Mouse (Mus musculus) MEL (cell line): ENCODE results near the gene Tuba4a. TPM values are rescaled to one million over a fixed set of nuclear protein-coding genes. Genes with fewer than 3 reads are reported as not detected.

ENCODE experiments used
- DNase-seq: peaks from one replicate; pipeline ENCODE4 v3.0.0; 2011; ENCODE audit warnings: low read depth, low spot score
- H3K27ac ChIP-seq: 2 replicates; pipeline ENCODE4 v1.5.1; 2012; ENCODE audit warnings: low read depth, mild to moderate bottlenecking, control low read depth, low read length, moderate library complexity; ENCODE audit not compliant: control insufficient read depth
- H3K27me3 ChIP-seq, 2 experiments: fragments of 150-350 bp in 1 of 2; sonication (generic) in 1 of 2; 2 replicates each; pipeline ENCODE4 v1.6.1; 2012; ENCODE audit warnings: low read length in 2 of 2, mild to moderate bottlenecking in 2 of 2, improper control_type of control experiment in 1 of 2, moderate library complexity in 1 of 2; ENCODE audit not compliant: insufficient read depth in 2 of 2, control insufficient read depth in 1 of 2
- H3K36me3 ChIP-seq, 2 experiments: 2 replicates each; pipeline ENCODE4 v1.6.1; 2012 to 2014; ENCODE audit warnings: low read length in 2 of 2, improper control_type of control experiment in 1 of 2, inconsistent platforms in 1 of 2, mild to moderate bottlenecking in 1 of 2; ENCODE audit not compliant: insufficient read depth in 2 of 2, control insufficient read depth in 1 of 2
- H3K4me1 ChIP-seq, 2 experiments: fragments of 150-350 bp in 1 of 2; sonication (generic) in 1 of 2; 2 replicates each; pipeline ENCODE4 v1.6.1; 2012; ENCODE audit warnings: low read length in 2 of 2, improper control_type of control experiment in 1 of 2, mild to moderate bottlenecking in 1 of 2; ENCODE audit not compliant: insufficient read depth in 2 of 2, control insufficient read depth in 1 of 2
- H3K4me3 ChIP-seq, 2 experiments: fragments of 150-350 bp in 1 of 2; sonication (generic) in 1 of 2; 2 replicates each; pipeline ENCODE4 v1.5.1; 2012; ENCODE audit warnings: low read depth in 2 of 2, low read length in 2 of 2, mild to moderate bottlenecking in 2 of 2, moderate library complexity in 2 of 2, control low read depth in 1 of 2, improper control_type of control experiment in 1 of 2; ENCODE audit not compliant: control insufficient read depth in 1 of 2, insufficient read depth in 1 of 2
- H3K79me2 ChIP-seq: 2 replicates; pipeline ENCODE4 v1.6.1; 2012; ENCODE audit warnings: mild to moderate bottlenecking, low read length, moderate library complexity; ENCODE audit not compliant: control insufficient read depth, poor library complexity, insufficient read depth
- H3K9ac ChIP-seq: 2 replicates; pipeline ENCODE4 v1.6.1; 2012; ENCODE audit warnings: low read depth, mild to moderate bottlenecking, control low read depth, low read length, moderate library complexity; ENCODE audit not compliant: control insufficient read depth, poor library complexity, severe bottlenecking
- H3K9me3 ChIP-seq: fragments of 150-350 bp; sonication (generic); replicated peaks from 2 replicates; pipeline ENCODE4 v1.6.1; 2012; ENCODE audit warnings: mild to moderate bottlenecking, low read length, improper control_type of control experiment, moderate library complexity; ENCODE audit not compliant: insufficient read depth
- BHLHE40 ChIP-seq: IDR thresholded peaks from 2 replicates; pipeline ENCODE4 v1.6.1; 2012; ENCODE audit warnings: low read depth, mild to moderate bottlenecking, inconsistent platforms, low read length, improper control_type of control experiment, borderline replicate concordance
- CHD1 ChIP-seq: IDR thresholded peaks from 2 replicates; pipeline ENCODE4 v1.6.1; 2012; ENCODE audit warnings: low read depth, mild to moderate bottlenecking, inconsistent platforms, low read length, improper control_type of control experiment
- CHD2 ChIP-seq: IDR thresholded peaks from 2 replicates; pipeline ENCODE4 v1.6.1; 2011; ENCODE audit warnings: low read length, improper control_type of control experiment
- CTCF ChIP-seq, 3 experiments: IDR thresholded peaks in 2 of 3; conservative IDR thresholded peaks in 1 of 3; 2 replicates each; pipeline ENCODE4 v1.5.1; 2011 to 2012; ENCODE audit warnings: low read length in 3 of 3, low read depth in 2 of 3, mild to moderate bottlenecking in 2 of 3, improper control_type of control experiment in 1 of 3, inconsistent platforms in 1 of 3, mixed read lengths in 1 of 3, moderate library complexity in 1 of 3; ENCODE audit not compliant: control insufficient read depth in 1 of 3, insufficient read depth in 1 of 3, poor library complexity in 1 of 3, severe bottlenecking in 1 of 3
- ELF1 ChIP-seq: IDR thresholded peaks from 2 replicates; pipeline ENCODE4 v1.6.1; 2014; ENCODE audit warnings: low read depth, mild to moderate bottlenecking, inconsistent platforms, low read length, improper control_type of control experiment, moderate library complexity
- GABPA ChIP-seq: IDR thresholded peaks from 2 replicates; pipeline ENCODE4 v1.6.1; 2012; ENCODE audit warnings: low read depth, mild to moderate bottlenecking, inconsistent platforms, low read length, improper control_type of control experiment, moderate library complexity
- GATA1 ChIP-seq: IDR thresholded peaks from 2 replicates; pipeline ENCODE4 v1.6.1; 2011; ENCODE audit warnings: low read depth, low read length, improper control_type of control experiment
- HCFC1 ChIP-seq: IDR thresholded peaks from 2 replicates; pipeline ENCODE4 v1.6.1; 2012; ENCODE audit warnings: low read depth, mild to moderate bottlenecking, inconsistent platforms, low read length, improper control_type of control experiment, moderate library complexity
- JUND ChIP-seq: IDR thresholded peaks from 2 replicates; pipeline ENCODE4 v1.6.1; 2011; ENCODE audit warnings: low read depth, mild to moderate bottlenecking, improper control_type of control experiment, low read length
- KAT2A ChIP-seq: conservative IDR thresholded peaks from 2 replicates; pipeline ENCODE4 v1.6.1; 2012; ENCODE audit warnings: low read depth, low read length, improper control_type of control experiment, inconsistent platforms
- MAFK ChIP-seq: IDR thresholded peaks from 2 replicates; pipeline ENCODE4 v1.6.1; 2011; ENCODE audit warnings: low read depth, mild to moderate bottlenecking, low read length, improper control_type of control experiment, borderline replicate concordance
- MXI1 ChIP-seq: IDR thresholded peaks from 2 replicates; pipeline ENCODE4 v1.6.1; 2011; ENCODE audit warnings: mild to moderate bottlenecking, low read depth, low read length, improper control_type of control experiment
- MYB ChIP-seq: IDR thresholded peaks from 2 replicates; pipeline ENCODE4 v1.6.1; 2011; ENCODE audit warnings: mild to moderate bottlenecking, low read depth, low read length, improper control_type of control experiment
- MYC ChIP-seq: IDR thresholded peaks from 2 replicates; pipeline ENCODE4 v1.6.1; 2011; ENCODE audit warnings: low read depth, mild to moderate bottlenecking, low read length, improper control_type of control experiment, moderate library complexity
- NELFE ChIP-seq: IDR thresholded peaks from 2 replicates; pipeline ENCODE4 v1.6.1; 2011; ENCODE audit warnings: low read depth, low read length, improper control_type of control experiment
- NRF1 ChIP-seq: IDR thresholded peaks from 2 replicates; pipeline ENCODE4 v1.6.1; 2014; ENCODE audit warnings: low read depth, mild to moderate bottlenecking, inconsistent platforms, low read length, improper control_type of control experiment, moderate library complexity; ENCODE audit not compliant: poor library complexity, insufficient read depth, severe bottlenecking
- POLR2AphosphoS2 ChIP-seq: IDR thresholded peaks from 2 replicates; pipeline ENCODE4 v1.6.1; 2011; ENCODE audit warnings: low read length, improper control_type of control experiment
- RAD21 ChIP-seq: IDR thresholded peaks from 2 replicates; pipeline ENCODE4 v1.6.1; 2011; ENCODE audit warnings: mild to moderate bottlenecking, low read depth, low read length, improper control_type of control experiment
- RCOR1 ChIP-seq: IDR thresholded peaks from 2 replicates; pipeline ENCODE4 v1.6.1; 2012; ENCODE audit warnings: low read depth, mild to moderate bottlenecking, inconsistent platforms, low read length, improper control_type of control experiment
- SMC3 ChIP-seq: IDR thresholded peaks from 2 replicates; pipeline ENCODE4 v1.6.1; 2011; ENCODE audit warnings: low read depth, low read length, improper control_type of control experiment
- TAL1 ChIP-seq: IDR thresholded peaks from 2 replicates; pipeline ENCODE4 v1.6.1; 2012; ENCODE audit warnings: mild to moderate bottlenecking, inconsistent platforms, low read length, moderate library complexity, mixed read lengths
- USF1 ChIP-seq: IDR thresholded peaks from 2 replicates; pipeline ENCODE4 v1.6.1; 2014; ENCODE audit warnings: low read depth, mild to moderate bottlenecking, inconsistent platforms, low read length, improper control_type of control experiment, moderate library complexity
- USF2 ChIP-seq, 2 experiments: IDR thresholded peaks; 2 replicates each; pipeline ENCODE4 v1.6.1; 2011 to 2012; ENCODE audit warnings: improper control_type of control experiment in 2 of 2, low read length in 2 of 2, borderline replicate concordance in 1 of 2, inconsistent platforms in 1 of 2, low read depth in 1 of 2, mild to moderate bottlenecking in 1 of 2; ENCODE audit not compliant: insufficient read depth in 1 of 2
- ZKSCAN1 ChIP-seq: IDR thresholded peaks from 2 replicates; pipeline ENCODE4 v1.6.1; 2012; ENCODE audit warnings: low read depth, mild to moderate bottlenecking, inconsistent platforms, low read length, improper control_type of control experiment, moderate library complexity
- ZMIZ1 ChIP-seq: IDR thresholded peaks from 2 replicates; pipeline ENCODE4 v1.6.1; 2012; ENCODE audit warnings: low read depth, mild to moderate bottlenecking, inconsistent platforms, low read length, improper control_type of control experiment, moderate library complexity
- ZNF384 ChIP-seq: IDR thresholded peaks from 2 replicates; pipeline ENCODE4 v1.6.1; 2012; ENCODE audit warnings: low read depth, mild to moderate bottlenecking, inconsistent platforms, low read length, improper control_type of control experiment
- polyA plus RNA-seq, 2 experiments: library from polyadenylated mRNA; stranded (reverse) in 1 of 2; unstranded in 1 of 2; fragments of >175 nt in 1 of 2; fragments of >200 nt in 1 of 2; gene quantifications; 2 replicates each; pipeline versions ENCODE4 v1.2.1 to v1.2.4; 2012; ENCODE audit warnings: low replicate concordance in 2 of 2, low read depth in 1 of 2; ENCODE audit not compliant: insufficient read length in 2 of 2, insufficient read depth in 1 of 2, missing spikeins in 1 of 2
- total RNA-seq: library from RNA; depleted of rRNA; stranded (reverse); fragments of 300-350 nt; gene quantifications from 2 replicates; pipeline ENCODE4 v1.2.3, GENCODE M21; 2012

The Tuba4a gene
- total and polyA plus RNA-seq, 3 experiments: 385 to 439 TPM; not detected in 1

DNA sequence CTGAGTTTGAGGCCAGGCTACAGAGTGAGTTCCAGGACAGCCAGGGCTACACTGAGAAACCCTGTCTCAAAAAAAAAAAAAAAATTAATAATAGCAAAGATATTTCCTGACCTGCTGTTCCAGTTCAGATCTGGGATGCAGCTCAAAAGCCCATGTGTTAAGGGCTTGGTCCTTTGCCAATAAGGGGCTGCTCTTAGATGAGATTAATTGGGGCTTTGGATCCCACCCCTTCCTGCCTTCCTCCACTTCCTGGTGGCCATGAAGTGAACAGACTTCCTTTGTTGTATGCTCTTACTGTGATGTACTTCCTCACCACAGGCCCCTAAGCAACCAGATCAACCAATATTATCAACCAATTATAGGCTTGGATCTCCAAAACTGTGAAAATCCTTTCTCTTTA lies 32.5 kb downstream of the Tuba4a start:
- H3K9ac ChIP-seq: no peak overlapping the region
- no peak for TF ChIP-seq CHD2
- no peak for TF ChIP-seq ELF1
- TF ChIP-seq BHLHE40: no peak
- TF ChIP-seq GABPA: no peak
- no peak for TF ChIP-seq KAT2A
- no peak for TF ChIP-seq CHD1
- TF ChIP-seq USF1: no peak
- TF ChIP-seq HCFC1: no peak
- no peak for TF ChIP-seq SMC3
- no peak for TF ChIP-seq POLR2AphosphoS2
- TF ChIP-seq ZNF384: no peak
- TF ChIP-seq JUND: no peak
- no peaks in the 10 kb centered on the region for H3K27me3 ChIP-seq
- no peaks in the 10 kb centered on the region for H3K9me3 ChIP-seq
- H3K4me3 ChIP-seq: no peak overlapping the region
- peaks cover 0 to 24% of the 10 kb centered on the region in 2 experiments; a peak in 2 of 4 replicates for H3K36me3 ChIP-seq
- no peak overlapping the region for H3K27ac ChIP-seq
- peaks cover 3 to 29% of the 10 kb centered on the region in 2 experiments; a peak in 3 of 4 replicates for H3K4me1 ChIP-seq
- H3K79me2 ChIP-seq: peaks cover 6% of the 10 kb centered on the region
- DNase-seq: peak; percentile 59

GRCm38 (mm10) chr1:75185495-75185894 lies 34.2 kb downstream of the Tuba4a start:
- Histone ChIP-seq H3K79me2 (no peaks in the 10 kb centered on the region; the same call in 1 of the 2 replicates), H3K27ac (no peak overlapping the region), H3K36me3 (peaks cover 0 to 23% of the 10 kb centered on the region in 2 experiments; a peak in 2 of 4 replicates), H3K9me3 (no peaks in the 10 kb centered on the region), H3K9ac (no peak overlapping the region), H3K4me1 (peaks cover 3 to 27% of the 10 kb centered on the region in 2 experiments; a peak in 3 of 4 replicates), H3K27me3 (no peaks in the 10 kb centered on the region), H3K4me3 (no peak overlapping the region)
- no peak for DNase-seq
- TF ChIP-seq CTCF (IDR thresholded peaks at IDR 0.05 in 2 of 3, conservative IDR thresholded peaks at IDR 0.05 in 1 of 3; ENCODE audit: control insufficient read depth in 1 of 3, insufficient read depth in 1 of 3, low read depth in 2 of 3, low read length in 3 of 3, poor library complexity in 1 of 3, severe bottlenecking in 1 of 3) (no peak), ZKSCAN1 (no peak), MYB (no peak), GATA1 (no peak), ZMIZ1 (no peak), JUND (no peak), MXI1 (no peak), USF2 (IDR thresholded peaks at IDR 0.05; ENCODE audit: borderline replicate concordance in 1 of 2, insufficient read depth in 1 of 2, low read depth in 1 of 2, low read length in 2 of 2) (no peak), MAFK (no peak), BHLHE40 (no peak), ZNF384 (no peak), RCOR1 (no peak), GABPA (no peak), POLR2AphosphoS2 (no peak), KAT2A (no peak), NELFE (no peak), NRF1 (no peak), MYC (no peak), RAD21 (no peak), TAL1 (no peak)
- TF ChIP-seq, all 39 proteins: peak for 0
